ENCODE assay signal across 7 mouse cellular contexts in the genomic region with DNA sequence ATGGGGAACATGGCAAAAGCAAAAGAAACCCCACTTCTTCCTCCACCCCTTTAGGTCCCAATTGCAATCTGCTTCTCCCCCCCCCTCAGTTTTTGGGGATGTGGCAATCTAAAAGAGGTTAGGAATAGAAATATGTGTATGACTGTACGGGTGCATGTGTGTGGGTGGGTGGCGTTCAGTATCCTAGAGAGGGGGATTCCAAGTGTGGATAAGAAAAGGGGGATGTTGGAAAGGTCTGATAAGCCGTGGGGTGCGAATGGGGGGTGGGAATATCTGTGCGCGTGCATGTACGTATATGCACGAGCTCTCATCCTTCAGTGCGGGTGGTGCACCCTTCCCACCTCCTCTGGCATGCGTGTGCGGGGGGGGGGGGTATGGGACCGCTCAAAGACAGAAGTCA. TPM values are rescaled to one million over a fixed set of nuclear protein-coding genes. Genes with fewer than 3 reads are reported as not detected.
DNase-seq lines count a peak whose midpoint lies in the region; ATAC-seq and TF ChIP-seq lines count a peak whose summit lies in the region.

No protein-coding gene starts in this region.

- peaks cover 48% of the 10 kb centered on the region for H3K4me1 ChIP-seq in lung, embryonic 15.5 days
- peaks cover 11% of the 10 kb centered on the region for H3K4me1 ChIP-seq in lung, adult 2 months (ENCODE audit: control insufficient read depth, insufficient read depth, low read length)
- peaks cover 47% of the 10 kb centered on the region for H3K4me1 ChIP-seq in embryonic facial prominence, embryonic 12.5 days
- peaks cover 12% of the 10 kb centered on the region; the same call in 1 of the 2 replicates for H3K4me1 ChIP-seq in intestine, postnatal 0 days (replicated peaks; ENCODE audit: control insufficient read depth, insufficient read depth, low read length)

- peak overlapping the region; percentile 96 for H3K4me2 ChIP-seq in lung, embryonic 15.5 days
- peak overlapping the region; percentile 96 for H3K4me2 ChIP-seq in embryonic facial prominence, embryonic 12.5 days (replicated peaks)
- peak overlapping the region; percentile 71 for H3K4me2 ChIP-seq in intestine, postnatal 0 days (replicated peaks; ENCODE audit: low read depth)

- no peak for ATAC-seq in lung, embryonic 15.5 days (ENCODE audit: borderline replicate concordance, extremely low read depth, low FRiP score, low TSS enrichment)
- ATAC-seq in embryonic facial prominence, embryonic 12.5 days (ENCODE audit: insufficient number of reproducible peaks, insufficient read depth, low FRiP score, low TSS enrichment) = no peak
- no peak for ATAC-seq in intestine, postnatal 0 days

- no peak overlapping the region for H3K27ac ChIP-seq in lung, embryonic 15.5 days
- H3K27ac ChIP-seq in embryonic facial prominence, embryonic 12.5 days = no peak overlapping the region
- H3K27ac ChIP-seq in intestine, postnatal 0 days (ENCODE audit: low read depth, low read length) = no peak overlapping the region

- H3K27me3 ChIP-seq in lung, embryonic 15.5 days = peaks cover 44% of the 10 kb centered on the region
- H3K27me3 ChIP-seq in embryonic facial prominence, embryonic 12.5 days = peaks cover 17% of the 10 kb centered on the region
- peaks cover 48% of the 10 kb centered on the region for H3K27me3 ChIP-seq in intestine, postnatal 0 days (replicated peaks; ENCODE audit: control insufficient read depth, insufficient read depth, low read length)

- peak overlapping the region; percentile 46 for H3K4me3 ChIP-seq in lung, embryonic 15.5 days
- no peak overlapping the region for H3K4me3 ChIP-seq in lung, adult 2 months (replicated peaks; ENCODE audit: extremely low read depth, low read depth, low read length)
- peak overlapping the region; percentile 47 for H3K4me3 ChIP-seq in embryonic facial prominence, embryonic 12.5 days
- H3K4me3 ChIP-seq in intestine, postnatal 0 days (ENCODE audit: low read depth, low read length) = peak overlapping the region; percentile 43

- peak overlapping the region; percentile 50 for H3K9ac ChIP-seq in lung, embryonic 15.5 days
- peak overlapping the region; percentile 63 for H3K9ac ChIP-seq in embryonic facial prominence, embryonic 12.5 days
- H3K9ac ChIP-seq in intestine, postnatal 0 days (ENCODE audit: low read depth, low read length) = 0 out of 2 replicates have a peak overlapping the region, but pooled peaks have one; percentile 27

- TF ChIP-seq POLR2A in lung, adult 2 months (IDR thresholded peaks at IDR 0.05; ENCODE audit: borderline replicate concordance, extremely low read depth, low read depth, low read length) = no peak

- 2% methylated on average over 10 of the region's 12 CpGs for whole genome bisulfite sequencing in lung, embryonic 15.5 days
- WGBS in lung, adult 2 months = 7% methylated on average over 12 of the region's 12 CpGs
- 8% methylated on average over 9 of the region's 12 CpGs for whole genome bisulfite sequencing in embryonic facial prominence, embryonic 12.5 days
- 2% methylated on average over 11 of the region's 12 CpGs for WGBS in intestine, postnatal 0 days

- no peaks in the 10 kb centered on the region for H3K36me3 ChIP-seq in lung, embryonic 15.5 days
- H3K36me3 ChIP-seq in embryonic facial prominence, embryonic 12.5 days = no peaks in the 10 kb centered on the region
- H3K36me3 ChIP-seq in intestine, postnatal 0 days (ENCODE audit: control insufficient read depth, insufficient read depth) = no peaks in the 10 kb centered on the region

- no peak for TF ChIP-seq CTCF in lung, adult 2 months (IDR thresholded peaks at IDR 0.05; ENCODE audit: insufficient read depth, low read length)
- TF ChIP-seq CTCF in intestine, postnatal 0 days (IDR thresholded peaks at IDR 0.05; ENCODE audit: low read depth) = no peak

- no peaks in the 10 kb centered on the region for H3K9me3 ChIP-seq in lung, embryonic 15.5 days
- H3K9me3 ChIP-seq in embryonic facial prominence, embryonic 12.5 days = no peaks in the 10 kb centered on the region
- no peaks in the 10 kb centered on the region for H3K9me3 ChIP-seq in intestine, postnatal 0 days (ENCODE audit: control insufficient read depth)

- no peak for DNase-seq in lung, adult 2 months
- peak; percentile 40 for DNase-seq in right cerebral cortex, adult 18-20 months
- no peak for DNase-seq in testis, postnatal 10 days (ENCODE audit: low spot score)
- DNase-seq in urinary bladder, adult 18-20 months (ENCODE audit: low spot score in 2 of 2) = no peak

RNA-seq across cellular contexts. Expression of gene Ankrd34a, which starts 0.4 kb away (rescaled TPM):
- polyA plus RNA-seq in lung, embryonic 15.5 days (2015; fragmentation: Nextera tagmentation; extraction: Ambion mirVana) = 1.8 and 2.2 TPM in 2 replicates
- polyA plus RNA-seq in lung, adult 2 months (2012; rRNA removed) = 0.27 and 0.44 TPM in 2 replicates
- polyA plus RNA-seq in embryonic facial prominence, embryonic 12.5 days (2016; fragmentation: Nextera tagmentation; extraction: Ambion mirVana) = 2.1 and 2.3 TPM in 2 replicates
- polyA plus RNA-seq in intestine, postnatal 0 days (2015; fragmentation: Nextera tagmentation; extraction: Ambion mirVana) = 0.92 and 1.3 TPM in 2 replicates

RNA-seq across cellular contexts. Expression of gene Polr3gl, which starts 2.9 kb away (rescaled TPM):
- 38.3 and 39.8 TPM in 2 replicates for polyA plus RNA-seq in lung, embryonic 15.5 days (2015; fragmentation: Nextera tagmentation; extraction: Ambion mirVana)
- polyA plus RNA-seq in lung, adult 2 months (2012; rRNA removed) = 18.3 and 21.3 TPM in 2 replicates
- 49.8 and 52.1 TPM in 2 replicates for polyA plus RNA-seq in embryonic facial prominence, embryonic 12.5 days (2016; fragmentation: Nextera tagmentation; extraction: Ambion mirVana)
- polyA plus RNA-seq in intestine, postnatal 0 days (2015; fragmentation: Nextera tagmentation; extraction: Ambion mirVana) = 16.4 and 18.7 TPM in 2 replicates

RNA-seq across cellular contexts. Expression of gene Lix1l, which starts 4.1 kb away (rescaled TPM):
- polyA plus RNA-seq in lung, embryonic 15.5 days (2015; fragmentation: Nextera tagmentation; extraction: Ambion mirVana) = 6.9 and 7.9 TPM in 2 replicates
- 20.6 and 34.4 TPM in 2 replicates for polyA plus RNA-seq in lung, adult 2 months (2012; rRNA removed)
- polyA plus RNA-seq in embryonic facial prominence, embryonic 12.5 days (2016; fragmentation: Nextera tagmentation; extraction: Ambion mirVana) = 6.8 and 8.1 TPM in 2 replicates
- polyA plus RNA-seq in intestine, postnatal 0 days (2015; fragmentation: Nextera tagmentation; extraction: Ambion mirVana) = 2.2 and 2.4 TPM in 2 replicates

RNA-seq across cellular contexts. Expression of gene Gm16253, which starts 20.1 kb away (rescaled TPM):
- 1.1 and 1.3 TPM in 2 replicates for polyA plus RNA-seq in lung, embryonic 15.5 days (2015; fragmentation: Nextera tagmentation; extraction: Ambion mirVana)
- not detected in 2 replicates for polyA plus RNA-seq in lung, adult 2 months (2012; rRNA removed)
- 2.1 and 2.4 TPM in 2 replicates for polyA plus RNA-seq in embryonic facial prominence, embryonic 12.5 days (2016; fragmentation: Nextera tagmentation; extraction: Ambion mirVana)
- 0.31 and 0.41 TPM in 2 replicates for polyA plus RNA-seq in intestine, postnatal 0 days (2015; fragmentation: Nextera tagmentation; extraction: Ambion mirVana)

RNA-seq across cellular contexts. Expression of gene Rbm8a, which starts 32.9 kb away (rescaled TPM):
- 127 and 128 TPM in 2 replicates for polyA plus RNA-seq in lung, embryonic 15.5 days (2015; fragmentation: Nextera tagmentation; extraction: Ambion mirVana)
- 5.0 and 12.2 TPM in 2 replicates for polyA plus RNA-seq in lung, adult 2 months (2012; rRNA removed)
- polyA plus RNA-seq in embryonic facial prominence, embryonic 12.5 days (2016; fragmentation: Nextera tagmentation; extraction: Ambion mirVana) = 167 and 172 TPM in 2 replicates
- polyA plus RNA-seq in intestine, postnatal 0 days (2015; fragmentation: Nextera tagmentation; extraction: Ambion mirVana) = 72.7 and 73.8 TPM in 2 replicates
